Mouse (Mus musculus) embryo, embryonic 9.5 days (tissue): ENCODE measurements at regions not wholly inside any gene's neighbourhood (a gene's known extent, or its start where the extent isn't known, plus 50 kb on each side); places are given as distances from the start of the nearest gene placed in this dataset.

Source experiments
- DNase-seq: peaks from one replicate; pipeline ENCODE4 v3.0.0-alpha.2; 2017; ENCODE audit errors: extremely low spot score

DNA sequence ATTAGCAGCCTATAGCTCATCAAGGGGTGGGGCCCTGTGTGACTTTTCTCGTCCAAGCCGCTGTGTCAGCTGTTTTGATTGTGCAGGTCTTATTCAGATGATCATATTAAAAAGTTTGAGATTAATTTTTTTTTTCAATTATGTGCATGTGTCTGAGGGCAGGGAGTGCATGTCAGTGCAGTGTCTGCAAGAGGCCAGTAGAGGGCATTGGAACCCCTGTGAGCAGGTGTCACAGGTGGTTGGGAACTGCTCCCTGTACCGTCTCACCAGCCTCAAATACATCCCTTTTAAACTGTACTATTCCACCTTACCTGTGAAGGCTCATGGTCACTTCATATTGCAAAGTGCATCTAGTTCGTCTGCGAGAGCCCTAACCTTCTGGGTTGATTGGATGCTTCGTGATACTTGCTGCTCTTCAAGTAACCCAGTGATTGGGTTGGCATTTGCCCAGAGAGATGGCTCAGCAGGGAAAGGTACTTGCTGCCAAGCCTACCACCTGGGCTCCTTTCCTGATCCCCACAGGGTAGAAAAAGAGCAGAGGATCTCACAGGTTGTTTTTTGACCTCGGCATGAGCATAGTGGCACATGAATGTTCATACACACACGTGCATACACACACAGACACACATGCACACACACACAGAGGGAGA lies 178.3 kb upstream of the Fam19a5 start:
- peak; percentile 15 for DNase-seq

DNA sequence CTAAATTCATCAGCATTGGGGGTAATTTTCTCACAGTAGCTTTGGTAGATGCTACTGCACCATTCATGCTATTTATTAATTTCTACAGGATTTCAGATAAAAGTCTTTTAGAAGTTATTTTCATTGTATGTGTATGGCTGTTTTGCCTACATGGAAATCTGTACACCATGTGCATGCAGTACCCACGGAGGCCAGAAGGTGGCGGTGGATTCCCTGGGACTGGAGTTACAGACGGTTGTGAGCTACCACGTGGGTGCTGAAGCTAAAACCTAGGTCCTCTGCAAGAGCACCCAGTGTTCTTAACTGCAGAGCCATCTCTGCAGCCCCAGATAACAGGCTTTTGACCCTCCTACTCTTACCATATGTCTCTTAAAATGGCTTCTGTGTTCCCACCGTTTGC lies 176.7 kb upstream of the Fam19a5 start:
- no peak for DNase-seq

DNA sequence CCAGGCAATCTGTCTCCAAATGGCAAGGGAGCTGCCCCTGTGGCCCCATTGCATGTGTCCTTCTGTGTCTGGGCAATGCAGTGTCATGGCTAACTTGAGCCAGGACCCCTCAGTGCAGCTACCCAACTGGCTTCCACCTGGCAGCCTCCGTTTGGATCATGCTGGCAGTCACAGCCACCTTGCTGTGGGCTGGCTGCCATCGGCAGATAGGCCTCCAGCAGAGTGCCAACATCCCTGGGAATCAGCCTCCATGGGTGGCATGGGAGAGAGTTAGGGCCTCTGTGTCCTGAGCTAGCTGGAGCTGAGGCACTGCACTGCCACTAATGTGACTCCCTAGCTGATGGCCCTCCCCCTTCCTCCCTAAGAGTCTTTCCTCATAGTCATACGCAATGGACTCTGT lies 174.7 kb upstream of the Fam19a5 start:
- DNase-seq, result no peak

DNA sequence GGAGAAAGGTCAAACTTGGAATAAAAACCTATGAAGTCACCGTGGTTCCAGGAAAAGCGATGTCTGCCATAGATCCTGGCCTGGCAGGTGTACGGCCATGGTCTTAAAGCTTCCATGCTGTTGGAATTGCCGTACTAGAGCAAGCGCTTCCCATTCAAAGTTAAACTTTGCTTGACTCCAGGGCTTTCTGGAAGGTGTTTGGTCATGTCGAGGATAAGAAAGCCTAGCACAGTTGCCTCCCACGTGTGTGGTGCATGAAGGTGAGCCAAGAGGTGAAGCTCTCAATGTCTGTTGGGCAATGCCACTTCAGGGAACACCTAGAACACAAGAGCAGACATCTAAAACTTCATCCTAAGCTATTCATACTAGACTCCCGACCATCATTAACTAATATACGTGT lies 174.3 kb upstream of the Fam19a5 start:
- no peak for DNase-seq

DNA sequence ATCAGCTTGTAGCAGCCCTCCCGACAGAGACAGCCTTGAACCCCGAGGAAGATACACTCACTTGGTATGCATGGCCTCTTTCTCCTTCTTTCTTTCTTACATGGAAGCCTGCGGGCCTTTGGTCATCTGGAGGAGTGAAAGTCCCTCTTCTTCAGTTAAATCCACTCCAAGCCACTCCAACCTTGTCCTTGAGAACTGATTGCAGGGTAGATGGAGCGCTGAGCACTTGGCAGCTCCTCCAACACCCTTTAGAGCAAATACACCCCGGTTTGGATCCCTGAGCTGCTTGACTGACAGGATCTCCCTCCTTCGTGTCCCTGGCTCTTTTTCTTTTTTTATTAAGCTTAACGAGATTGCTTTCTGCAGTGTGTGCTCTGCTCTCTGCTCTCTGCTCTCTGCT lies 173.3 kb upstream of the Fam19a5 start:
- no peak for DNase-seq

DNA sequence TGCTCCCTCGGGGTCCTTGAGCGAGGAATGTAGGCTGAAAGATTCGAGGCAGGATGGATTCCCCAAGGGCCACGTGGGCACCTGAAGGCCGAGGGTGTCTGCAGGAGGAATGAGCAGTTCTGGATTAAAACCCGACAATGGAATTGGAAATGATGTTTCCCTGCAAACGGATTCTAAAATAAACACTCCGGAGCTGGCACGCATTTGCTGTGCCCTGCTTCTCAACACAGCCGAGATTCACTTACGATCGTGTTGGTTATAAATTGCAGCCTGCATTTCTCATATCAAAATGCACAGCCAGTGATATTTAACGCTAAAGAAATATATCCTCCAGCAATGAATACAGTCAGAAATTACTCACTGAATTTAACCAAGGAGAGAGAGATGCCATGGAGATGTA lies 169.4 kb upstream of the Fam19a5 start:
- no peak for DNase-seq

DNA sequence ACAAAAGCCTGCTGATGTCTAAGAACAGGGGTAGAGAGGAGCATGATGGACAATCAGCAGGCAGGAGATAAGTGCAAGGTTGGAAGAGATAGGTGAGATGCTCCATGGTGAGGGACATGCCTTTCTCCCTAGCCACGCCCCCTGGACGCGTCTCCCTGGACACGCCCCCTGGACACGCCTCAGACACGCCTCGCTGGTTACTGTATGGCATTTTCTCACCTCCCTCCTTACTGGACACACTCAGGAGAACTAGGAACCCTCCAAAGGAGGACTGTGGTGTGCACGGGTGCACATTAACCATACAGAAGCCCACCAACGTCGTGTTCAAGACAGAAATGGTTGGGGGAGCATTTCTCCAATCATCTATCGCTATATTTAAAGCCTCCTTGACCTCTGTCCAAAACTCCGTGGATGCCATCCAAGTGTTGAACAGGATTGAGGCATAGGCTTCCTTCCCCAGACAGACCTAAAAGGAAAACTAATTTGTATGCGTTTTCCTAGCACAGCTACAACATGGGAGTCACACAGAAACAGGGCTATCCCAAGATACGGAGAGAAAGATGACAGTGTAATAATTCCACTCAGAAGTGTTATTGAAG lies 168.4 kb upstream of the Fam19a5 start:
- DNase-seq, result no peak

DNA sequence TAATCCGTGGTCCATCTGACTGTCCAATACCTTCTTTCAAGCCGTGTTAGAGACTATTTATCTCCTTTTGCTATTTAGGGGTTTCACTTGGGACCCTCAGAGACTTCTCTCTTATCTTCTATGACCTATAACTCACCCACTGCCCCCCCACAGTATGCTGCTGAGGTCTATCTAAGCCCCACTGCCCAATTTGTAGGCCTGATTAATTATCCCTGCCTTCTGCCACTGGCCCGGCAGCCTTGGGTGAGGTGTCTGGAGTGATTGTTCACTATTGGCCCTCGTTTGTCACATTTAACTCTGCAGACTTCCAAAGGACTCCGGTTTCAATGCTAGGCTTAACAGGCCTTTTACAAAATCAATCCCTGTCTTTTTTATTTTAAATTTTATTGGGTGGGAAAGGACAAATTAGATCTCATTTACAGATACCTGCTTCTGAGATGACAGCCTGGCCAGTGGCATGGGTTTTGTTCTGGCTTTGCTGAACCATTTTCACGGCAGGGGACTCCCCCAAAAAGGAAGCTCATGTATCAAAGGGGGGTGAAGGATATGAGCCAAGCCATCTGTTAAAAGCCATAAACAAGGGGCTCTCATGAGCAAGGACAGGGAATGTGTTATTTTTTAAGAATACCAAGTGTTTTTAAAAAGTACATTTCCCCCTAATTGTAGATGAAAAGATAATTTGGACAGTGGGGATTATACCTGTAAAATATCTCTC lies 160.4 kb upstream of the Fam19a5 start:
- no peak for DNase-seq

DNA sequence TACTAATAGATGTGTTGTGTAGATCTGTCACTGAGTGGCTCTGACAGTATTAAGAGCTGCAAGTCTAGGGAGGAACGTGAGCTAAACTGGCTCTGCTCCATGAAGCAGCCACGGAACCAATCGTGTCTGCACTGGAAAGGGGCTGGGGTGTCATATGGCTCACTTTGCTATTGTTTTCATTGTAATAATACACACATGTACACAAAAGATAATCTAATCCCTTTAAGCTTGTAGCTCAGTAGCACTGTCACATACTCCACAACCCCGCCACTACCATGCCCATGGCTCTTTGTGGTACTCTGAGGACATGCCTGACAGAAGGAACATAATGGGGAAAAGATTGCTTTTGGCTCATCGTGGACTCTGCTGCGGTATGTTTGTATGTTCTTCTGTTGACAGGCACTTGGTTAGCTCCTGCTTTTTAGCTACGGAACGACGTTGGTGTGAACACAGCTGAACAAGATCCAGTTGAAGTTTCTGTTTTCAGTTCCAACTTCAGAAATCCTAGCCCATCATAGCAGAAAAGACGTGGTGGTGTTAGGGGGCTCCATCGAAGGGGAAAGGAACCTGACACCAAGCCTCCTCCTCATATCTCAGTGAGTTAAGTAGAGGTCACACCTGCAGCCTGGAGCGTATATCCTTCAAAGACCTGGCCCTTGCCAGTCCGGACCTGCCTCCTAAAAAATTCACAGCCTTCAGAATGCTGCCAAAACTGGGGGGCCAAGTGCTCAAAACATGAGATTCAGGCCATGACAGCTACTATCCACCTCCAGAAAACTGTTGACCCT lies 159.6 kb upstream of the Fam19a5 start:
- no peak for DNase-seq

DNA sequence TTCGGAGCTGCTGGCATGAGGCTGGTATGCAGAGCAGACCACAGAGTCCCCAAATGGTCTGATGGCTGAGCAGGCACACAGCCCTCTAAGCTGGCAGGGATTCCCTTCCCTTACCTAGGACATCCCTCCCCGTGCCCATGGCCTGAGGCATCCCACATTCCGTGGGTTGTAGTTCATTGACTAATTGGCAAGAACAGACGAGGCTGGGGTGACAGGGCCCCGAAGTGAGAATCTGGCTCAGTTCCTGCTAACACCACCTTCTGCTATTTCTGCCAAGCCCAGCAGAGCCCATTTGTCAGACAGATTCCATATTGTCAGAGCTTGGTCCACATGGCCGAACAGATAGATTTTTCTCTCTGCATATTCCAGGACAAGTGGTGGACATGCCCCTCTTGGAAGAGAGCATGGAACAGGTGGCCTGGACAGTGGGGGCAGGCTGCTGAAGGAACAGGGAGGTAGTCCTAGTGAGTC lies 157.6 kb upstream of the Fam19a5 start:
- DNase-seq, result no peak

DNA sequence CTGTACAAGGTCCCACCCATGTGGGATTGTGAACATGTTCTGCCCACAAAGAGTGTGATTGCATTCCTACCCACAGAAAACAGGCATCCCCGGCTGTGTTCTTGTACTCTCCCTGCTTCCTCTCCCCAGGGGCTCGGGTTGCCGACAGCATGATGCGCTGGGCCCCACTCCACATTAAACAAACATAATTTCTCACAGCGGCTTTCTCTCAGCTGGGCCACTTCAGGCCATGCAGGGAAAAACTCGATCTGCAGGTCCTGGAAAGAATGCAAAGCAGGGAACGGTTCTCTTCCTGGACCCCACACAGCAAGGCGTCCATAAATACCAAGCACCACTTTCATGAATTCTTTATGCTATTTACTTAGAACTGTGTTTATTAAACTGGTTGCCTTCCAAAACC lies 152.7 kb upstream of the Fam19a5 start:
- DNase-seq, result no peak

DNA sequence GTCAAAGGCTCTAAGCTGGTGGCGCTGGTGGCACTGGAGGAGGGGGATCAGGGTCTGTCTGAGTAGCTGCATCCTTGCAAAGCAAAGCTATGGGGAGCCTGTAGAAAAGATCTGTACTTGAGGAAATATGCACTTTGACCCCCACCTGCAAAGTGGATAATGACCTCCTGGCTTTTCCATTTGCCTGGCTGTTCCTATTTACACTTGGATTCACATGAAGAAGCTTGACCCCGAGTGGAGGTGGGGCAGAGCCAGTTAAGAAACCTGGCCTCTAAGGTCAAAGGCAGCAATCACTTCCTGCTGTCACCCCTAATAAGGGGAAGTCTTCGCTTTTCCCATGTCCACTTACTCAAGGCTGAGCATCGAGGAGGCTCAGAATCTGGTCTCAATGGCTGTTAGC lies 145.7 kb upstream of the Fam19a5 start:
- peak; percentile 3 for DNase-seq

DNA sequence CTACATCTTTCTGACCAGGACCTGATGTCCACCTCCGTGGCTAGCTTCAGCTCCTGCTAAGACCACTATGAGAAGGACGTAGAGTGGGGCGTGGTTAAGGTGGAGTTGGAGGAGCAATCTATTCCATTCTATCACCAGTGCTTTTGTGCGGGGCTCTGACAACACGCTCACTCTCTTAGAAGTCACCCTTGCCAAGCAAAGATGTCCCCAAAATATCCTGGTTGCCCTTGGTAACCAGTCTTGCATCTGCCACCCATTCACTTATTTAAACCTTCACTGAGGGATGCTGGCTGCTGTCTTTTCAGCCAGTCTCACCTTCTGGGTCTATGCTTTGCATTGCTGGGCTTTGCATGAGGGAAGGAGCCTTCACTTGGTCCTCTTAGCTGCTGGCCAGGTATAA lies 138.4 kb upstream of the Fam19a5 start:
- no peak for DNase-seq

DNA sequence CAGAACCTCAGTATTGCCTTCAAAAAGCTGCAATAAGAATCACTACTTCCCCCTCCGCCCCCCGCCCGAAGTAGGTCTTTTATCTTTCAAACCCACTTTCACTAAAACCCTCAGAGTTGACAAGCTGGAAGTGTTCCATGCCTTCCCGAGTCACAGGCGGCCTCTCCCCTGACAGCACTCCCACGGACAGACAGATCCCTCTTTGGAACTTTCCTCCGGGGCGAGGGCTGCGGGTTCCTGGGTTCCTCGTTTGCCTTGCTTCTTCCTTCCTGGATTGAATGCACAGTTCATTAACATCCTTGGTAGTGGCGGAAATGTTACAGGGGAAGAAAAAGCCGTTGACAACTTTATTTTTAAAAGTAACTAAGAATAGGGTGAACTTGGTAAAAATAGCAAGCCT lies 132.1 kb upstream of the Fam19a5 start:
- no peak for DNase-seq

DNA sequence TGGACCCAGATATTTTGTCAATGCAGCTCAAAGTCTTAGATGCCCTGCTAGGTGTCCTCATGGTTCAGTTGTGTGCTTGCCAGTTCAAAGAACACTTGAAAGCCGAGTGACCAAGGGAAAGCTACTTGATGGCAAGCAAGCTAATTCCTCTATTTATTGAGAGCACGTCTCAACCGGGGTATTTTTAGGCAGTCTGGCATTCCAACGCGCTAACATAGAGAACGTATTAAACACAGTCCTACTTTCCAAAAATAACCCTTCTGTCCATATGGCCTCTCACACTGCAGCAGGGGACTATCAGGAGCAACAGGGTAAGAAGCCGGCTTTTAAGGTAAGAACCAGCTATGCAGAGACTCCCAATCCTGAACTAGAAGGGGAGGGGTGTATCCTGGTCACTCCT lies 128.1 kb upstream of the Fam19a5 start:
- no peak for DNase-seq

DNA sequence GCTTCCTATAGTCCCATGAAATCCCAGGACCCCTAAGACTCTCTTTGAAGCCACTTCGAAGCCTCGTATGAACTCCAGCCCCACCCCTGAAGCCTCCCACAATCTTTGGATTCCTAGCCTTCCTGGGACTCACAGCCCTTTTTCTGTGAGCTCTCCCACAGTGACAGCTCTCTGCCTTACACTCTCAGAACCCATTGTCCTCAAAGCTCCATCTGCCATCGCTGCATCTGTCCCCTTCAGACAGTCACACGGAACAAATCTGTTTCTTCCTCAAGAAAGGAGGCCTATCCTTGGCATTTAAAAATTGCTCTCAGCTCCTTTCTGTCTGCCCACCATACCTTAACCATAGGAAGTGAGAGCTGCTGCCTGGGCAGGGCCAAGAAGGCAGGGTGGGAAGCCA lies 122.4 kb upstream of the Fam19a5 start:
- no peak for DNase-seq

DNA sequence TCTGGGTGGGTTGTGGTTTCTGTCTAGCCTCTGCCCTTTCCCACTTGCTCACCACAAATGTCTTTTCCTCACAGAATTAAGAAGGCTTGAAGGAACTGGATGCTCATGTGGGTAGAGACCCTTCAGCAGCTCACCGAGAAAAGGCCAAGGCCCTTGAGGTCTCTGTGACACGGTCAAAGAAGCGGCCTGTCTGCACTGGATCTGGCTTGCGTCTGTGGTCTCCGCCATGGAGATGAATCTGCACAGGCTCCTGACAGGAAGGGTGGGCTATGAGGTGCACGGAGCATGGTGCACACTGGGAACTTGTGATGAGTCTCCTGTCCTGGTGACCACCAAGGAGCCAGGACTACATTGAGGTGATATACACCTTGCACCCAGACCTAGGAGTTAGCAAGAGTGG lies 110.8 kb upstream of the Fam19a5 start:
- DNase-seq, result no peak

DNA sequence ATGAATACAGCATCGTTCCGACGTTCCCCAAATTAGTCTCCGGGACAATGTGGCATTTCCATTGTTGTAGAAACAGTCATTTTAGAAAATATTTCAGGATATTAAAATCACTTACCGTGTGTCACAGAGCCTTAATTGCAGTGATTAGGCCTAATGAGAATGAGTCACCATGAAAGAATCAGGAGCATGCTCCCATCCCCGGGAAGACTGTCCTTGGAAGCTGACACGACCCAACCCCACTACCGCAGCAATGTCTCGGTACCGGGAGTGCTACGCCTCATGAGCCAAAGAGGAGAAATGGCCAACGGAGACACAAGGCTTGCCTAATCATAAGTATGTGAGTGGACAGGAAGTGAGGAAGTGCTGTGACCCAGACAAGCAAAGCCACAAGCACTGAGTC lies 110.2 kb upstream of the Fam19a5 start:
- DNase-seq, result no peak

DNA sequence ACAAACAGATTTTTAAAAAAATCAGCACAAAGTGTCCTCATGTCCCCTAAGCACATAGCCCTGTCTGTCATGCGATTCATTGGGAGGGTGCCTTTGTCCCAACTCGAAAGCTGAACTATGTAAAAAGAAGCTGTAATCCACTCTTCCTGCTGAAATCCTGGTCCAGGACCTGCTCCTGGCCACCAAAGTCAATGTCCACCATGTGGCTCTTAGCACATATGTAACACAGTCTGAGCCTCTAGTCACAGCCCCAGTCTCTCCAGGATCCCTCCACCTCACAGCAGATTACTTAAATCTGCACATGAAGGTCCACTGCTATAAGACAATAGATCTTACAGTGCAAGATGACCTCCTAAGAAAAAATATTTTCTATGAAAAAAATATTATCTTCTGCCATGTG lies 108.5 kb upstream of the Fam19a5 start:
- no peak for DNase-seq

DNA sequence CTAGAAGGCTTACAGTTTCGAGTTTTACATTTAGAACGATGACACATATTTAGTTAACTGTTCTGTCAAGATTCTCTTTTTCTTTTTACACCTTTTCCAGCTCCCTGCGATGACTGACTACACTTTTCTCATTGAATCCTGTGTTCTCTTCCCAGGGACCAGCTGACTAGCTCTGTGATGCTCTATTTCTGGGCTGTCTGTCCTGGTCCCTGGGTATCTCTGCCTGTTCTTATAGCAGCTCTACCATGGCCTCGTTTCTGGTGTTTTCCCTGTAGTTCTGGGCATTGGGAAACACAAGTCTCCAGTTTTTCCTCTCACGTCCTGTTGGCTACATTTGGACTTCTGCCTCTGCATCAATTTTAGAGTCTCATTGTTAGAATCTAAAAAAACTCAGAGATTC lies 106.5 kb upstream of the Fam19a5 start:
- no peak for DNase-seq

DNA sequence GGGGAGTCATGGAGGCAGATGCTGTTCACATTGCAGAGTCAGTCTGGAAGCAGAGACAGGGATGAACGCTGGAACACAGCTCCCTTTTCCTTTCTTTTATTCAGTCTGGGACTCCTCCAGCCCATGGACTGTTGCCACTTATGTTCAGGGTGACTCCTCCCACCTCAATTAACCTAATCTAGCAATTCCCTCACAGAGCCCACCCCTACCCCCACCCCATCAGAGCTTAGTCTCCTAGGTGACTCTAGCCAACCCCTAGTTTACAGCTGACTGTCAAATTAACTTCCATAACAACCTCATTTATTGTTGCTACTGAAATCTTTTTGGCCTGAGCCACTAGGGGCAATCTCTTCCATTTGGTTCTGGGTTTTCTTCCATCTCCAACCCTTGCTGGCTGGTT lies 85.2 kb upstream of the Fam19a5 start:
- DNase-seq, result no peak

DNA sequence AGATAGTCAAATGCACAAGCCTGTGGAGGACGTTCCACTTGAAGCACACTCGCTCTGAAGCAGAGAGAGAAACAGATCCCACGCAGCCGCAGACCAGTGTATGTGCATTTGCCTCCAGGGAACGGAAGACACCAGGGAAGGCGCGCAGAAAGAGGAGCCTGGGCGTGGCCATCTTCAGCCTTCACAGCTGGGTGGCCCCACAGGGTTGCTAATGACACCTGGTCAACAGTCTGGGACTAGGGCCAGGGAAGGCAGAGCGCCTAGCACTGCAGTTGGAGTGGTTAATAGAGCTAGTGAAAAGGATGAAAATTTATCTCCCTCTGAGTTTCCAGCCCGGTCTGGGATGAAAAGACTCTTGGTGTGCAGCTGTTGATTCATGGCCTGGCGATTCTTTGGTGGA lies 67.9 kb upstream of the Fam19a5 start:
- DNase-seq, result no peak
